ENCODE assay signal across 34 mouse cellular contexts in the genomic region with DNA sequence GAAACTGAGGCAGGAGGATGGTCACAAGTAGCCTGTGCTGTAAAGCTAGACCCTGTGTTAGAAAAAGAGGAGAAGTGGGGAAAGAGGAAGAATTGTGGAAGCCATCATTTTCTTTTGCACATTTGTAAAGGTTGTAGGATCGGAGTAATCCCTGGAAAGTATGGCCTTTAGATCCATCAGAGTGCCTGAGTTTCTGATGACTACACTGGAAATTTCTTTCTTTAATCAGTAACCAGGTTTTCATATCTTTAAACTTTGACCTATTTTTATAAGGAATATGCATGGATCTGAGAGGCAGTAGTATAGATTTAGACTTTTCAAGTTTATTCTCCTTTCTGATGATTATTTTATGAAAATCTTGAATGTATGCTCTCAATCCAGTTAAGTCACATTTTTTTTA. TPM values are rescaled to one million over a fixed set of nuclear protein-coding genes. Genes with fewer than 3 reads are reported as not detected.
"Had no signal": no experiment of that assay in that cellular context is flagged by ENCODE, and none has a peak within 500 bp of the region (broad histone marks: within the 10 kb centered on the region; RNA-seq: fewer than 3 reads in every experiment).

No protein-coding gene starts in this region.

- H3K9me3 ChIP-seq: heart, embryonic 10.5 days; heart, embryonic 13.5 days; heart, embryonic 15.5 days; hindbrain, embryonic 13.5 days; hindbrain, embryonic 15.5 days; limb, embryonic 10.5 days; limb, embryonic 12.5 days; liver, embryonic 12.5 days had no signal

- H3K4me3 ChIP-seq: heart, embryonic 10.5 days; heart, embryonic 13.5 days; heart, embryonic 15.5 days; hindbrain, embryonic 13.5 days; hindbrain, embryonic 15.5 days; left cerebral cortex, adult 2 months; limb, embryonic 10.5 days; limb, embryonic 12.5 days; liver, embryonic 12.5 days had no signal

- H3K4me1 ChIP-seq: hindbrain, embryonic 13.5 days; hindbrain, embryonic 15.5 days had no signal

- H3K27ac ChIP-seq: heart, embryonic 10.5 days; heart, embryonic 15.5 days; hindbrain, embryonic 13.5 days; hindbrain, embryonic 15.5 days; hindbrain, postnatal 0 days; left cerebral cortex, adult 2 months; limb, embryonic 10.5 days; limb, embryonic 12.5 days; liver, embryonic 12.5 days; liver, embryonic 14.5 days had no signal

- DNase-seq: gastrocnemius, postnatal 14 days; gastrocnemius, postnatal 36 days; heart, adult 18-20 months; heart, postnatal 14 days; heart, postnatal 36 days; kidney, adult 18-20 months; kidney, adult 8-10 months; kidney, postnatal 10 days; kidney, postnatal 36 days; liver had no signal

- H3K4me2 ChIP-seq: heart, embryonic 13.5 days; heart, embryonic 15.5 days; hindbrain, embryonic 13.5 days; hindbrain, embryonic 15.5 days; limb, embryonic 12.5 days; liver, embryonic 12.5 days had no signal

- H3K27me3 ChIP-seq: hindbrain, embryonic 13.5 days; hindbrain, embryonic 15.5 days; limb, embryonic 12.5 days; liver, embryonic 12.5 days had no signal

- H3K9ac ChIP-seq: forebrain, postnatal 0 days; heart, embryonic 13.5 days; heart, embryonic 15.5 days; hindbrain, embryonic 13.5 days; hindbrain, embryonic 15.5 days; limb, embryonic 12.5 days; liver, embryonic 12.5 days; liver, embryonic 14.5 days had no signal

- ATAC-seq: hindbrain, postnatal 0 days; liver, embryonic 12.5 days had no signal

- H3K36me3 ChIP-seq: heart, embryonic 10.5 days; heart, embryonic 13.5 days; heart, embryonic 15.5 days; hindbrain, embryonic 13.5 days; hindbrain, embryonic 15.5 days; limb, embryonic 10.5 days; limb, embryonic 12.5 days had no signal

RNA-seq across cellular contexts. Expression of gene Prss48, which starts 14.7 kb away (rescaled TPM):
- total RNA-seq: forebrain, postnatal 0 days; gastrocnemius, adult 18-20 months; gastrocnemius, adult 8-10 months; gastrocnemius, postnatal 14 days; gastrocnemius, postnatal 36 days; heart, adult 18-20 months; heart, adult 8-10 months; heart, postnatal 14 days; heart, postnatal 36 days; hematopoietic stem cell, adult 5-6 weeks; hindbrain, postnatal 0 days; layer of hippocampus, adult 18-20 months; layer of hippocampus, postnatal 25 days; left cerebral cortex, adult 2 months; left cerebral cortex, postnatal 14 days; left cerebral cortex, postnatal 36 days had no signal
- polyA plus RNA-seq: forebrain, postnatal 0 days; heart, embryonic 10.5 days; heart, embryonic 13.5 days; heart, embryonic 15.5 days; heart, postnatal 0 days; hindbrain, embryonic 13.5 days; hindbrain, embryonic 15.5 days; hindbrain, postnatal 0 days; kidney, embryonic 14.5 days; large intestine, adult 2 months; limb, embryonic 10.5 days; limb, embryonic 12.5 days; limb, embryonic 14.5 days; liver, embryonic 12.5 days; liver, embryonic 14.5 days had no signal
